Mouse (Mus musculus) C2C12 (cell line): ENCODE measurements around the gene Spef2. TPM values are rescaled to one million over a fixed set of nuclear protein-coding genes. Genes with fewer than 3 reads are reported as not detected.

Source experiments
- H3K27me3 ChIP-seq: one replicate; pipeline ENCODE4 v1.6.1; 2011; ENCODE audit not compliant: control insufficient read depth, insufficient read depth, insufficient read length
- H3K36me3 ChIP-seq: one replicate; pipeline ENCODE4 v1.6.1; 2011; ENCODE audit not compliant: control insufficient read depth, insufficient read depth
- H3K4me3 ChIP-seq: one replicate; pipeline ENCODE4 v1.5.1; 2011; ENCODE audit warnings: mild to moderate bottlenecking, control low read depth; ENCODE audit not compliant: poor library complexity, insufficient read depth, severe bottlenecking
- H3K79me2 ChIP-seq: one replicate; pipeline ENCODE4 v1.6.1; 2011; ENCODE audit not compliant: control insufficient read depth, insufficient read depth
- H3K79me3 ChIP-seq: one replicate; pipeline ENCODE4 v1.6.1; 2011; ENCODE audit warnings: low read depth, control low read depth
- H3ac ChIP-seq: one replicate; pipeline ENCODE3; 2011; ENCODE audit warnings: low read depth; ENCODE audit not compliant: control insufficient read depth, insufficient read length
- CEBPB ChIP-seq: IDR thresholded peaks from one replicate; pipeline ENCODE4 v1.6.1; 2011; ENCODE audit warnings: low read depth, mild to moderate bottlenecking, control low read depth, moderate library complexity
- CTCF ChIP-seq: IDR thresholded peaks from one replicate; pipeline ENCODE4 v1.5.1; 2011; ENCODE audit not compliant: control insufficient read depth, insufficient read depth, insufficient read length
- FOSL1 ChIP-seq: IDR thresholded peaks from one replicate; pipeline ENCODE4 v1.8.0; 2011; ENCODE audit warnings: mild to moderate bottlenecking, low read length; ENCODE audit not compliant: poor library complexity, insufficient read depth, severe bottlenecking
- MAX ChIP-seq: IDR thresholded peaks from one replicate; pipeline ENCODE4 v1.6.1; 2011; ENCODE audit warnings: mild to moderate bottlenecking, control low read depth
- MYOD1 ChIP-seq: IDR thresholded peaks from one replicate; pipeline ENCODE4 v1.6.1; 2011; ENCODE audit warnings: low read depth; ENCODE audit not compliant: control insufficient read depth, insufficient read length
- MYOG ChIP-seq: IDR thresholded peaks from one replicate; pipeline ENCODE4 v1.6.1; 2011; ENCODE audit not compliant: control insufficient read depth, insufficient read length; ENCODE audit errors: extremely low read depth
- USF1 ChIP-seq: IDR thresholded peaks from one replicate; pipeline ENCODE4 v1.6.1; 2011; ENCODE audit warnings: low read depth, mild to moderate bottlenecking, control low read depth, moderate library complexity
- polyA plus RNA-seq: library from polyadenylated mRNA; unstranded; fragments of >200 nt; fragmentation: generic; extraction: Trizol; gene quantifications from one replicate; pipeline ENCODE4 v1.2.1, GENCODE M21; 2012; ENCODE audit warnings: missing spikeins

Spef2 gene
- polyA plus RNA-seq, 1 experiment, result not detected

DNA sequence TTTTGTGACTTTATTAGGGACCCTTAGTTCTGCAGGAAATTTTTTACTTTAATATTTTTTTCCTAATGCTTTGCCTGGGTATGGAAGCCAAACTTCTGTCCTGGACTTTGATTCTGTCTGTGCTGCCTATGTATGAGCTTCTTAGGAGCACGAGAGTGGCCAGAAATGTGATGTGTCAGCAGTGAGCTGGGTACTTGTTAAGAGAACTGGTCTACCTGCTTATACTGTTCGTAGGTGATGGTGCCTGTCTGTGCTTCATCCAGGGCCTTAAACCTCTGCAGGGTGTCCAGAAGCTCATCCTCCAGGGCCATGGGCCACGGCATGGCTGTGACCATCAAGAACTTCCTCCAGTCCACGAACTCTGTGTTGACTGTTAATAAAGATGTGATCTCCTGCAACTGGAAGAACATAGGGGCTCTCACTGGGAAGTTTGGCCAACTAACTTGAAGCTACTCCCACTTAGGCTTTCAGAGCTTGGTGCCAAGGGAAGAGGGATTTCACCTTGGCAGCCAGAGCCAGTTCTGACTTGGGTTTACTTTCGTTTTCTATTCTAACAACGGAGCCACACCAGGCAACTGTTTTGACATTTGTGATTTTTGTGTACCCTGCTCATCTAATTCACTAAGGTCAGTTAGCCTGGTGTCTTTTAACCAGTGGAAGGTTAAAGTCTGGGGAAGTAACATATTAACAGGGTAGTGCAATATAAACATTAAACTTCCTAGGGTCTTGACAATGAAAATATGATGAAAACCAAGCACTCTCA is 152.2 kb downstream of the Spef2 start:
- Histone ChIP-seq H3K79me3 (no peaks in the 10 kb centered on the region), H3K27me3 (no peaks in the 10 kb centered on the region), H3K79me2 (no peaks in the 10 kb centered on the region), H3K4me3 (no peak overlapping the region), H3ac (no peak overlapping the region), H3K36me3 (no peaks in the 10 kb centered on the region)
- TF ChIP-seq MYOD1, result no peak
- TF ChIP-seq MYOG, result no peak
- TF ChIP-seq FOSL1, result no peak
- TF ChIP-seq MAX, result no peak
- no peak for TF ChIP-seq USF1
- no peak for TF ChIP-seq CEBPB
- TF ChIP-seq CTCF, result no peak

GRCm38 (mm10) chr15:9589939-9590338 is 158.7 kb downstream of the Spef2 start:
- TF ChIP-seq USF1 (no peak), MYOD1 (no peak), CTCF (no peak), CEBPB (no peak), FOSL1 (no peak), MAX (no peak), MYOG (no peak)
- H3K4me3 ChIP-seq, result no peak overlapping the region
- no peaks in the 10 kb centered on the region for H3K79me2 ChIP-seq
- H3ac ChIP-seq, result no peak overlapping the region
- no peaks in the 10 kb centered on the region for H3K36me3 ChIP-seq
- H3K79me3 ChIP-seq, result no peaks in the 10 kb centered on the region
- H3K27me3 ChIP-seq, result no peaks in the 10 kb centered on the region

DNA sequence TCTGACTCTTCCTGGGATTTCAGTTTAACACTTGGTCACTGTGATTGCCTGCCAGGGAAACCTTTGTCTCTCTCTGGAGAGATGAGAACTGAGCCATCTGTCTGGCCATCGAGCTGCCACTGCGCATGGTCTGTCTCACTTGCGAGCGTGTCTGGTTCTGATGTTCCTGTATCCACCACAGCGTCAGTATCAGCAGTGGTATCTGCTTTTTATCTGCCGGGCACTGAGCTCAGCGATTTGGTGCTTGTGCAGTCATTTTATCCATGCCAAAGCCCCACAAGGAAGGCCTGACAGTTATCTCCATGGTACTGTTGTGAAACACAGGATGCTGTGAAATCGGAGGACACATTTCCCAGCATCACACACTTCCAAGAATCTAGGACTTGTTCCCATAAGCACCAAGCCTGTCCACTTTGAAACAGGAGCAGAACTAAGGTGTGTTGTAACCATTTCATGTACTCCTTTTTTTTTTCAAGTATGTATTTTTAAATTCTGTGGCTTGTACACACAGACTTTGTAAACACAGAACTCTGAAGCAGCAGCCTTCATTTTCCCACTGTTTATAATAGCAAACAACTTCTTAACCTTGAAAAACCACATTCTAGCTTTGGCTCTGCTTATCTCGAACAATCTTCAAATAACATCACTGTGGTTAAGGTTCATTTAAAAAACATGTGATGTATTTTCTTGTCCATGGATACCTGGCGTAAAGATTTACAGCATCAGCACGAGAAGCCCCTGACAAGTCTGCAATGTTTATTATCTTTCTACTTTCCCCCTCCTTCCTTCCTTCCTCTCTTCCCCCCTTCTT is 168.0 kb downstream of the Spef2 start:
- Histone ChIP-seq H3K36me3 (no peaks in the 10 kb centered on the region), H3ac (no peak overlapping the region), H3K79me2 (no peaks in the 10 kb centered on the region), H3K4me3 (no peak overlapping the region), H3K79me3 (no peaks in the 10 kb centered on the region), H3K27me3 (no peaks in the 10 kb centered on the region)
- no peak for TF ChIP-seq USF1
- no peak for TF ChIP-seq CTCF
- TF ChIP-seq FOSL1, result no peak
- no peak for TF ChIP-seq MAX
- TF ChIP-seq MYOG, result no peak
- TF ChIP-seq MYOD1, result no peak
- TF ChIP-seq CEBPB, result no peak

GRCm38 (mm10) chr15:9577303-9577702 is 171.4 kb downstream of the Spef2 start:
- no peak overlapping the region for H3ac ChIP-seq
- no peaks in the 10 kb centered on the region for H3K27me3 ChIP-seq
- H3K79me2 ChIP-seq, result no peaks in the 10 kb centered on the region
- no peaks in the 10 kb centered on the region for H3K36me3 ChIP-seq
- H3K79me3 ChIP-seq, result no peaks in the 10 kb centered on the region
- TF ChIP-seq USF1 (no peak), MAX (no peak), FOSL1 (no peak), CEBPB (no peak), MYOD1 (no peak), CTCF (no peak), MYOG (no peak)
- no peak overlapping the region for H3K4me3 ChIP-seq

DNA sequence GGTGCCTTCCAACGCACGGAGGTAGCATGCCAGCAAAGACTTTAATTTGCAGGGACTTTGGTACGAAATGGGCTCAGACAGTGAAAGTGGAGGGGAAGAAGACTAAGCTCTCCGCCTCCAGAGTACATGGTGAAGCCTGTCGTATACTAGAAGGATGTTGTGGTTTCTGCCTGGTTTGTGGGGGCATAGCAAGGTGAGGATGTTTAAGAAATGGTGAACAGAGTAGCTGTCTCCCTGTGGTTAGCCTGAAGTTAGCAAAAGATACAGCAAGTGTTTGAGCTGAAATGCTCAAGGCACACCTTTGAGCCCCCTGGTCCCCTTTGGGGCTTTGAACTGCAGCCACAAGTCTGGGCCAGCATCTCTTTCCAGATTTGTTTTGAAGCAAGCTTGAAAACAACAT is 173.9 kb downstream of the Spef2 start:
- Histone ChIP-seq H3K79me3 (no peaks in the 10 kb centered on the region), H3K27me3 (no peaks in the 10 kb centered on the region), H3K4me3 (no peak overlapping the region), H3ac (no peak overlapping the region), H3K79me2 (no peaks in the 10 kb centered on the region), H3K36me3 (no peaks in the 10 kb centered on the region)
- no peak for TF ChIP-seq USF1
- TF ChIP-seq FOSL1, result no peak
- no peak for TF ChIP-seq MAX
- no peak for TF ChIP-seq CEBPB
- no peak for TF ChIP-seq MYOG
- TF ChIP-seq CTCF, result no peak
